Mouse (Mus musculus) C2C12 (cell line): ENCODE data around the gene Qrich2. TPM values are rescaled to one million over a fixed set of nuclear protein-coding genes. Genes with fewer than 3 reads are reported as not detected.
"Not testable (repeated sequence)": the region's sequence is repeated elsewhere in the genome, so short reads cannot be mapped to it uniquely, and the experiment has no call there.

ENCODE experiments used
- H3K27me3 ChIP-seq: one replicate; pipeline ENCODE4 v1.6.1; 2011; ENCODE audit not compliant: control insufficient read depth, insufficient read depth, insufficient read length
- H3K36me3 ChIP-seq: one replicate; pipeline ENCODE4 v1.6.1; 2011; ENCODE audit not compliant: control insufficient read depth, insufficient read depth
- H3K4me3 ChIP-seq: one replicate; pipeline ENCODE4 v1.5.1; 2011; ENCODE audit warnings: mild to moderate bottlenecking, control low read depth; ENCODE audit not compliant: poor library complexity, insufficient read depth, severe bottlenecking
- H3K79me2 ChIP-seq: one replicate; pipeline ENCODE4 v1.6.1; 2011; ENCODE audit not compliant: control insufficient read depth, insufficient read depth
- H3K79me3 ChIP-seq: one replicate; pipeline ENCODE4 v1.6.1; 2011; ENCODE audit warnings: low read depth, control low read depth
- H3ac ChIP-seq: one replicate; pipeline ENCODE3; 2011; ENCODE audit warnings: low read depth; ENCODE audit not compliant: control insufficient read depth, insufficient read length
- CEBPB ChIP-seq: IDR thresholded peaks from one replicate; pipeline ENCODE4 v1.6.1; 2011; ENCODE audit warnings: low read depth, mild to moderate bottlenecking, control low read depth, moderate library complexity
- CTCF ChIP-seq: IDR thresholded peaks from one replicate; pipeline ENCODE4 v1.5.1; 2011; ENCODE audit not compliant: control insufficient read depth, insufficient read depth, insufficient read length
- FOSL1 ChIP-seq: IDR thresholded peaks from one replicate; pipeline ENCODE4 v1.8.0; 2011; ENCODE audit warnings: mild to moderate bottlenecking, low read length; ENCODE audit not compliant: poor library complexity, insufficient read depth, severe bottlenecking
- MAX ChIP-seq: IDR thresholded peaks from one replicate; pipeline ENCODE4 v1.6.1; 2011; ENCODE audit warnings: mild to moderate bottlenecking, control low read depth
- MYOD1 ChIP-seq: IDR thresholded peaks from one replicate; pipeline ENCODE4 v1.6.1; 2011; ENCODE audit warnings: low read depth; ENCODE audit not compliant: control insufficient read depth, insufficient read length
- MYOG ChIP-seq: IDR thresholded peaks from one replicate; pipeline ENCODE4 v1.6.1; 2011; ENCODE audit not compliant: control insufficient read depth, insufficient read length; ENCODE audit errors: extremely low read depth
- USF1 ChIP-seq: IDR thresholded peaks from one replicate; pipeline ENCODE4 v1.6.1; 2011; ENCODE audit warnings: low read depth, mild to moderate bottlenecking, control low read depth, moderate library complexity
- polyA plus RNA-seq: library from polyadenylated mRNA; unstranded; fragments of >200 nt; fragmentation: generic; extraction: Trizol; gene quantifications from one replicate; pipeline ENCODE4 v1.2.1, GENCODE M21; 2012; ENCODE audit warnings: missing spikeins

Qrich2 gene
- polyA plus RNA-seq, 1 experiment = 0.04 TPM

DNA sequence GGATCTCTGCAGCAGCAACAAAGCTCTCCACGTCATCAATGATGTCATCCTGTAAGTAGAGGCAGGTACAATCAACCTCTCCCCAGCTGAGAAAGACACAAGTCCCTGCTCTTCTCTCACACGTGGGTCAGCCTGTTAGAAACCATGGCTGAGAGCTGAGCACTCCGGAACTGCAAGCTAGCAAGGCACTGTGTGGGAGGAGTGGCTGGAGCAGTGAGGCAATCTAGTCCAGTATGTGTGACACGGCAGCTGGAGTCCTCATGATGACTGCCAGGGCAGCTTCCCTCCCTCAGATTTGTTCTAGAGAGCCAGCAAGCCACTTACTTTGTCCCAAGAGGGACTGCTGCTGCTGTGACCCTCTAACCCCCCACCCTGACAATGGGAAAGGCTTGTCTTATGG lies 6.2 kb upstream of the Qrich2 start:
- no peak for TF ChIP-seq USF1
- Histone ChIP-seq H3K36me3 (peaks cover 76% of the 10 kb centered on the region), H3K27me3 (no peaks in the 10 kb centered on the region), H3K79me3 (no peaks in the 10 kb centered on the region), H3K4me3 (no peak overlapping the region), H3ac (no peak overlapping the region), H3K79me2 (no peaks in the 10 kb centered on the region)

DNA sequence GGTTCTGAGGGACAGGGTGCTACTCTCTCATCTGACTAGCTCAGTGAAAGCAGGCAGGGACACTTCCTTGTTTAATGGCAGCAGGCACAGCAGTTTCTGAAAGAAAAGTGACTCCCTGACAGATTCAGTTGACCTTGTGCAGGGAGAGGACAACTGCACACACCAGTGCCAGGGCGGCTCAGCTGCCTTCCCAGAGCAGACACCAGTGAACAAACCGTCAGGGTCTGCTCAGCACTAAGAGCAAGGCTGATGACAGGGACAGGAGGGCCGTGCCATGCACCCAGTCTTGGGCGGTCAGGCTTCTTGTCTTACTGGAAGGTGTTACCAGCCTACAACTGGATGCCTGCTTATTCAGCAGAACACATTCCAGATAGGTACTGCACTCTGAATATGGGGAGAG lies 4.9 kb upstream of the Qrich2 start:
- peaks cover 63% of the 10 kb centered on the region for H3K36me3 ChIP-seq

DNA sequence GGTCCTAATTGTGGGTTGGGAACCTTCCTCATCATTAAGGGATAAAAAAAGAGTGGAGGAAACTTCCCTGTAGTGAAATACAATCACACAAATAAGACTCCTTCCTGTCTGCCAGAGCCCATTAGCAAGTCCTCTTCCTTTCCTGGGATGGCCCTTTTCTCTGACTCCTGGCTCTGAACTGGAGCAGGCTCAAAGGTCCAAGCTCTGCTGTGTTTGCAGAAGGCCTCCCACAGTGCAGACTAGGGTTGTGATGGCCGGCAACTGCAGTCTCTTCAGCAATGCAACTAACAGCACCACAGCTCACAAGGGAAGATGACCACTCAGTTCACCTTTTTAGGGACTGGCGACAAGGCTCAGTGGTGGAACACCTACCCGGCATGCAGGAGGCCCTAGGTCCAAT lies 4.2 kb upstream of the Qrich2 start:
- Histone ChIP-seq H3K4me3 (no peak overlapping the region), H3K27me3 (no peaks in the 10 kb centered on the region), H3ac (no peak overlapping the region), H3K36me3 (peaks cover 56% of the 10 kb centered on the region), H3K79me3 (no peaks in the 10 kb centered on the region), H3K79me2 (no peaks in the 10 kb centered on the region)
- no peak for TF ChIP-seq MYOD1
- TF ChIP-seq USF1 = no peak
- TF ChIP-seq CEBPB = no peak

More for the DNA sequence above, 4.9 kb upstream of the Qrich2 start:
- TF ChIP-seq CEBPB = no peak
- no peak for TF ChIP-seq MAX
- TF ChIP-seq MYOD1 = no peak
- TF ChIP-seq FOSL1 = no peak
- TF ChIP-seq USF1 = no peak
- no peak for TF ChIP-seq MYOG
- TF ChIP-seq CTCF = no peak
- Histone ChIP-seq H3K27me3 (no peaks in the 10 kb centered on the region), H3K79me2 (no peaks in the 10 kb centered on the region), H3K79me3 (no peaks in the 10 kb centered on the region), H3K4me3 (no peak overlapping the region), H3ac (no peak overlapping the region)

DNA sequence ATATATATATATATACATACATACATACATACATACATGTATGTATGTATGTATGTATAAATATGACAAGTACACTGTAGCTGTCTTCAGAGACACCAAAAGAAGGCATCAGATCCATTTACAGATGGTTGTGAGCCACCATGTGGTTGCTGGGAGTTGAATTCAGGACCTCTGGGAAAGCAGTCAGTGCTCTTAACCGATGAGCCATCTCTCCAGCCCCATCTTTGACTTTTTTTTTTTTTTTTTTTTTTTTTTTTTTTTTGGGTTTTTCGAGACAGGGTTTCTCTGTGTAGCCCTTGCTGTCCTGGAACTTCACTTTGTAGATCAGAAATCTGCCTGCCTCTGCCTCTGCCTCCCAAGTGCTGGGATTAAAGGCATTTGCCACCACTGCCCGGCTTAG lies 2.3 kb upstream of the Qrich2 start:
- H3K27me3 ChIP-seq, H3K79me2 ChIP-seq, H3K4me3 ChIP-seq, H3ac ChIP-seq, H3K79me3 ChIP-seq: not testable (repeated sequence)
- H3K36me3 ChIP-seq = peaks cover 38% of the 10 kb centered on the region

DNA sequence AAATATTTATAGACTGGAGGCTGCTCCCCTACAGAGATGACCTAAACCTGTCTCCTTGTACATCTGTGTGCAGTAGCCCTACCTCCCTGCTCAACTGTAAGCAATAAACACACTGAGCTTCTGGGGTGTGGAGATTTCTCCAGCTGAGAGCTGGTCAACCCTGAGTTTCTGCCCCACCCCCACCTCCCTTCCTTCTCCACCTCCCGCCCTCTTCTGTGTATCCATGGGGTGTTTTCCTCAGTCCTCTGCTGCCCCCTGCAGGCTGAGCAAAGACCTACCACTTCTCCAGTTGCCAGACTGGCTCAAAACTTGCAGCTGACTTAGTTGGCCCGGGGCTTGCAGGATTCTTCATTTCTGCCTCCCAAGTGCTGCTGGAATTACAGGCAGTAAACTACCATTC lies 2.2 kb downstream of the Qrich2 start:
- H3K27me3 ChIP-seq = no peaks in the 10 kb centered on the region
- no peak overlapping the region for H3ac ChIP-seq
- H3K4me3 ChIP-seq = no peak overlapping the region
- TF ChIP-seq CTCF = peak; percentile 73
- TF ChIP-seq FOSL1 = no peak
- H3K79me2 ChIP-seq = no peaks in the 10 kb centered on the region
- no peaks in the 10 kb centered on the region for H3K36me3 ChIP-seq
- no peaks in the 10 kb centered on the region for H3K79me3 ChIP-seq

DNA sequence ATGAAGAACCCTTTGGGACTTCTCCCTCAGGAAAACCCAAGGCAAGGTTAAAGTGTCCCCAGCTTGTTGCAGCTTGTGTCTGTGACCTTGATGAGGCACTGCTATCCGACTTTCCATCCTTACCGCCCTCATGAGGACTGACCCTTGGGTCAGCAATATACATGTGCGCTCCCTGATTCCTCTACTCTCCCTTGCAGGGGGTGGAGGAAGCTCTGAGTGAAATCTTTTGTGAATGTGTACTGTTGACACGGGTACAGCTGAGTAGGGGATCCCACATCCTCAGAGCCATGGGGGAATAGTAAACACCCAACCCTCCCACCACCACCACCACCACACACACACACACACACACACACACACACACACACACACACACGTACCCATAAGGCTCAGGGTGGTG lies 2.7 kb downstream of the Qrich2 start:
- H3K27me3 ChIP-seq = peaks cover 3% of the 10 kb centered on the region
- TF ChIP-seq CTCF = no peak
- no peak for TF ChIP-seq USF1
- TF ChIP-seq FOSL1 = no peak
- no peak for TF ChIP-seq MYOG
- no peak for TF ChIP-seq MAX
- TF ChIP-seq CEBPB = no peak
- no peak for TF ChIP-seq MYOD1
- no peaks in the 10 kb centered on the region for H3K79me3 ChIP-seq
- no peak overlapping the region for H3K4me3 ChIP-seq
- H3K79me2 ChIP-seq = no peaks in the 10 kb centered on the region
- H3ac ChIP-seq = no peak overlapping the region
- H3K36me3 ChIP-seq = no peaks in the 10 kb centered on the region

DNA sequence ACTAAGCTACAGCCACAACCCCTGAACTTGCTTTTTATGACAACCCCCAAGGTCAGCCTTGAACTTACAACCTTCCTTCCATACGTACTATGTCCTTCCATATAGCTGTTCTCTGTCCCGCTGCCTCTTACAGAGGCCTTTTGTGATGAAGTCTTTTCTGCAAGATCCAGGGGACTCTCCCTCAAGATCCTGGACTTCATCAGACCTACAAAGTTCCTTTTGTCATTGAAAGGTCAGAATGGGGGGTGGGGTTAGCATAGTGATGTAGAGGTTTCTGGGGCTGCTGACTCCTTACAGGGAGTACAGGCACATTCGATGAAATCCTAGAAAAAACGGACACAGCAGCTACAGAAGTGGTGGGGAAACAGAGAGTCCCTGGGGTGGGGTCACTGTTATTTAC lies 6.3 kb downstream of the Qrich2 start:
- Histone ChIP-seq H3K27me3 (peaks cover 18% of the 10 kb centered on the region), H3K79me3 (no peaks in the 10 kb centered on the region), H3ac (no peak overlapping the region), H3K4me3 (no peak overlapping the region), H3K79me2 (no peaks in the 10 kb centered on the region), H3K36me3 (no peaks in the 10 kb centered on the region)
- no peak for TF ChIP-seq FOSL1
- no peak for TF ChIP-seq MAX
- TF ChIP-seq CEBPB = no peak
- TF ChIP-seq CTCF = no peak
- TF ChIP-seq MYOD1 = no peak
